Mouse (Mus musculus) spleen, adult 2 months (tissue): ENCODE measurements around the gene Fzd4.

ENCODE experiments used
- CTCF ChIP-seq: fragments of 200-500 bp; IDR thresholded peaks from 2 replicates; pipeline ENCODE4 v1.5.1; 2011; ENCODE audit warnings: mild to moderate bottlenecking, inconsistent platforms; ENCODE audit not compliant: insufficient read depth, insufficient read length, insufficient replicate concordance; ENCODE audit errors: extremely low read depth
- POLR2A ChIP-seq: fragments of 200-500 bp; IDR thresholded peaks from 2 replicates; pipeline ENCODE4 v1.6.1; 2011; ENCODE audit warnings: low read depth, low read length, inconsistent platforms

GRCm38 (mm10) chr7:89367643-89368042 lies 36.5 kb upstream of the Fzd4 start:
- no peak for TF ChIP-seq CTCF
- TF ChIP-seq POLR2A, result no peak
